In genomic region chr17:15375224-15375623, GRCm38 (mm10) we compare ENCODE assay signal across 9 mouse cellular contexts. TPM values are rescaled to one million over a fixed set of nuclear protein-coding genes. Genes with fewer than 3 reads are reported as not detected.
DNase-seq lines count a peak whose midpoint lies in the region; ATAC-seq and TF ChIP-seq lines count a peak whose summit lies in the region.
"Had no signal": no experiment of that assay in that cellular context is flagged by ENCODE, and none has a peak within 500 bp of the region (broad histone marks: within the 10 kb centered on the region; RNA-seq: fewer than 3 reads in every experiment).

No protein-coding gene starts in this region.

- H3K9ac ChIP-seq in heart, embryonic 11.5 days (ENCODE audit: low read depth, low read length), result peak overlapping the region; percentile 69
- peak overlapping the region; percentile 25; the same call in 1 of the 2 replicates for H3K9ac ChIP-seq in CH12.LX (ENCODE audit: insufficient read depth, low read depth)
- H3K9ac ChIP-seq in heart, embryonic 15.5 days, result peak overlapping the region; percentile 54
- peak overlapping the region; percentile 37 for H3K9ac ChIP-seq in liver, postnatal 0 days (replicated peaks)

- no peaks in the 10 kb centered on the region for H3K79me2 ChIP-seq in CH12.LX (replicated peaks; ENCODE audit: control insufficient read depth, extremely low read depth, insufficient read depth, poor library complexity, severe bottlenecking)

- H3K4me2 ChIP-seq in heart, embryonic 11.5 days, result peak overlapping the region; percentile 98
- peak overlapping the region; percentile 99 for H3K4me2 ChIP-seq in CH12.LX (ENCODE audit: insufficient read depth, low read depth, poor library complexity, severe bottlenecking)
- peak overlapping the region; percentile 100 for H3K4me2 ChIP-seq in heart, embryonic 15.5 days
- peak overlapping the region; percentile 87 for H3K4me2 ChIP-seq in liver, postnatal 0 days (ENCODE audit: low read depth, low read length)

- TF ChIP-seq CTCF in CH12.LX (conservative IDR thresholded peaks at IDR 0.05 in 1 of 2, IDR thresholded peaks at IDR 0.05 in 1 of 2; ENCODE audit: low read depth in 2 of 2, low read length in 2 of 2), result no peak
- no peak for TF ChIP-seq CTCF in liver, postnatal 0 days (IDR thresholded peaks at IDR 0.05; ENCODE audit: low read depth)

- H3K9me3 ChIP-seq in heart, embryonic 11.5 days (replicated peaks; ENCODE audit: control insufficient read depth, low read length), result no peaks in the 10 kb centered on the region
- no peaks in the 10 kb centered on the region for H3K9me3 ChIP-seq in CH12.LX (replicated peaks; ENCODE audit: low read length)
- no peaks in the 10 kb centered on the region for H3K9me3 ChIP-seq in heart, embryonic 15.5 days (replicated peaks)
- no peaks in the 10 kb centered on the region for H3K9me3 ChIP-seq in liver, postnatal 0 days (ENCODE audit: low read length)

- no peak for TF ChIP-seq EP300 in CH12.LX (IDR thresholded peaks at IDR 0.05; ENCODE audit: low read length)
- TF ChIP-seq EP300 in liver, postnatal 0 days (IDR thresholded peaks at IDR 0.05; ENCODE audit: low read depth), result no peak

- TF ChIP-seq RAD21 in CH12.LX (IDR thresholded peaks at IDR 0.05; ENCODE audit: low read depth, low read length), result no peak

- no peak for DNase-seq in heart, adult 9 months (ENCODE audit: low spot score in 2 of 2)
- DNase-seq in CH12.LX (ENCODE audit: extremely low read depth), result no peak
- no peak for DNase-seq in liver, postnatal 0 days
- DNase-seq in c-Kit-positive CD71-positive TER-119-positive erythroid progenitor cells, embryonic 14.5 days (ENCODE audit: low spot score), result no peak
- DNase-seq in gastrocnemius, adult 18-20 months (ENCODE audit: low spot score), result no peak
- DNase-seq in gastrocnemius, postnatal 4 days (ENCODE audit: low spot score in 2 of 2), result no peak

- dilution Hi-C loops in CH12.LX (cut with MboI; ENCODE audit: extremely low pct_ligation_motif_present, extremely low pct_unique_long_range_greater_than_20kb, low sequenced_read_pairs), result no loop called here

- H3K4me3 ChIP-seq in heart, embryonic 11.5 days (ENCODE audit: low read depth, low read length), result peak overlapping the region; percentile 62
- peak overlapping the region; percentile 45 to 72 (median 55) for H3K4me3 ChIP-seq in CH12.LX (replicated peaks in 1 of 3; ENCODE audit: low read depth in 2 of 3, low read length in 2 of 3, poor library complexity in 1 of 3)
- H3K4me3 ChIP-seq in heart, embryonic 15.5 days, result peak overlapping the region; percentile 65
- peak overlapping the region; percentile 56 for H3K4me3 ChIP-seq in liver, postnatal 0 days (ENCODE audit: low read depth, low read length)

- H3K27ac ChIP-seq in heart, embryonic 11.5 days (ENCODE audit: low read depth, low read length), result peak overlapping the region; percentile 18; the same call in 1 of the 2 replicates
- H3K27ac ChIP-seq in CH12.LX (ENCODE audit: insufficient read depth, low read depth), result no peak overlapping the region
- H3K27ac ChIP-seq in heart, embryonic 15.5 days, result peak overlapping the region; percentile 37
- H3K27ac ChIP-seq in liver, postnatal 0 days (ENCODE audit: low read depth), result peak overlapping the region; percentile 76; the same call in 1 of the 2 replicates

- H3K36me3 ChIP-seq in heart, embryonic 11.5 days (ENCODE audit: control insufficient read depth, insufficient read depth, low read length), result no peaks in the 10 kb centered on the region
- no peaks in the 10 kb centered on the region for H3K36me3 ChIP-seq in CH12.LX (replicated peaks in 1 of 2; ENCODE audit: control insufficient read depth in 1 of 2, insufficient read depth in 1 of 2, low read length in 1 of 2)
- no peaks in the 10 kb centered on the region for H3K36me3 ChIP-seq in heart, embryonic 15.5 days
- H3K36me3 ChIP-seq in liver, postnatal 0 days (replicated peaks; ENCODE audit: insufficient read depth, low read length), result no peaks in the 10 kb centered on the region

- peaks cover 76% of the 10 kb centered on the region for H3K27me3 ChIP-seq in heart, embryonic 11.5 days (ENCODE audit: control insufficient read depth, insufficient read depth, low read length)
- peaks cover 78% of the 10 kb centered on the region for H3K27me3 ChIP-seq in CH12.LX (replicated peaks)
- peaks cover 84% of the 10 kb centered on the region for H3K27me3 ChIP-seq in heart, embryonic 15.5 days
- H3K27me3 ChIP-seq in liver, postnatal 0 days (ENCODE audit: insufficient read depth, low read length), result peaks cover 50% of the 10 kb centered on the region

- peaks cover 17% of the 10 kb centered on the region for H3K4me1 ChIP-seq in heart, embryonic 11.5 days (ENCODE audit: control insufficient read depth, insufficient read depth, low read length)
- peaks cover 8 to 21% of the 10 kb centered on the region in 2 experiments for H3K4me1 ChIP-seq in CH12.LX (ENCODE audit: control insufficient read depth in 1 of 2, insufficient read depth in 2 of 2)
- peaks cover 43% of the 10 kb centered on the region for H3K4me1 ChIP-seq in heart, embryonic 15.5 days (replicated peaks)
- H3K4me1 ChIP-seq in liver, postnatal 0 days (ENCODE audit: insufficient read depth), result peaks cover 23% of the 10 kb centered on the region

- in situ Hi-C loops in CH12.LX (cut with MboI; ENCODE audit: low pct_ligation_motif_present, low pct_unique_long_range_greater_than_20kb, low sequenced_read_pairs), result no loop called here

- TF ChIP-seq POLR2A in CH12.LX (IDR thresholded peaks at IDR 0.05; ENCODE audit: low read depth, low read length), result no peak

- no peak for ATAC-seq in heart, embryonic 11.5 days (replicated peaks; ENCODE audit: insufficient number of reproducible peaks, low FRiP score, low TSS enrichment)
- no peak for ATAC-seq in heart, embryonic 15.5 days (replicated peaks; ENCODE audit: insufficient number of reproducible peaks, insufficient read depth, low FRiP score, low read depth)
- ATAC-seq in liver, postnatal 0 days, result no peak

- WGBS in heart, embryonic 11.5 days (ENCODE audit: insufficient replicate concordance), result under 1% methylated on average over 18 of the region's 18 CpGs
- 1% methylated on average over 18 of the region's 18 CpGs for WGBS in heart, embryonic 15.5 days
- WGBS in liver, postnatal 0 days (ENCODE audit: insufficient replicate concordance), result under 1% methylated on average over 18 of the region's 18 CpGs

TF ChIP-seq in CH12.LX, 34 proteins besides CTCF, POLR2A, EP300 and RAD21:
- no peak for TF ChIP-seq USF2 (conservative IDR thresholded peaks at IDR 0.05; ENCODE audit: low read depth, low read length)
- no peak for TF ChIP-seq POLR2AphosphoS2 (IDR thresholded peaks at IDR 0.05; ENCODE audit: low read depth, low read length)
- TF ChIP-seq SIN3A (IDR thresholded peaks at IDR 0.05; ENCODE audit: low read length), result no peak
- TF ChIP-seq NELFE (IDR thresholded peaks at IDR 0.05; ENCODE audit: low read depth, low read length), result no peak
- TF ChIP-seq PAX5 (IDR thresholded peaks at IDR 0.05; ENCODE audit: low read length), result no peak
- no peak for TF ChIP-seq RCOR1 (conservative IDR thresholded peaks at IDR 0.05; ENCODE audit: low read depth, low read length)
- TF ChIP-seq ZKSCAN1 (IDR thresholded peaks at IDR 0.05; ENCODE audit: borderline replicate concordance, low read depth, low read length), result no peak
- TF ChIP-seq BHLHE40 (IDR thresholded peaks at IDR 0.05; ENCODE audit: low read depth, low read length), result no peak
- no peak for TF ChIP-seq ELF1 (IDR thresholded peaks at IDR 0.05; ENCODE audit: low read depth, low read length)
- TF ChIP-seq E2F4 (IDR thresholded peaks at IDR 0.05; ENCODE audit: insufficient replicate concordance, low read depth, low read length), result no peak
- no peak for TF ChIP-seq ZNF384 (IDR thresholded peaks at IDR 0.05; ENCODE audit: low read depth, low read length)

RNA-seq across cellular contexts. Expression of gene Dll1, which starts 1.4 kb away (rescaled TPM):
- polyA plus RNA-seq in heart, embryonic 11.5 days (2014; fragmentation: Nextera tagmentation; extraction: Ambion mirVana), result 5.4 and 6.3 TPM in 2 replicates
- 0.25 TPM in 1 of 2 replicates, not detected in the other for total RNA-seq in CH12.LX (2012; rRNA removed)
- total RNA-seq in CH12.LX (2014; rRNA removed), result 0.52 and 0.68 TPM in 2 replicates
- polyA plus RNA-seq in CH12.LX (2012; ENCODE audit: insufficient read length, low read depth), result 0.14 and 0.29 TPM in 2 replicates
- polyA plus RNA-seq in heart, embryonic 15.5 days (2015; fragmentation: Nextera tagmentation; extraction: Ambion mirVana), result 4.8 and 5.2 TPM in 2 replicates
- polyA plus RNA-seq in liver, postnatal 0 days (2015; fragmentation: Nextera tagmentation; extraction: Ambion mirVana), result 1.9 and 2.6 TPM in 2 replicates
- 1 to 10 TPM; 2.2 to 4.7 TPM for total RNA-seq in gastrocnemius, adult 18-20 months (2021)
- total RNA-seq in gastrocnemius, postnatal 4 days (2021), result 10 to 100 TPM; 16.7 to 18.7 TPM
- total RNA-seq: MEL had no signal

RNA-seq across cellular contexts. Expression of gene Fam120b, which starts 20.8 kb away (rescaled TPM):
- 16.7 and 19.1 TPM in 2 replicates for polyA plus RNA-seq in heart, embryonic 11.5 days (2014; fragmentation: Nextera tagmentation; extraction: Ambion mirVana)
- total RNA-seq in CH12.LX (2012; rRNA removed) (17.8 and 19.5 TPM in 2 replicates), CH12.LX (2014; rRNA removed) (17.2 and 18.7 TPM in 2 replicates)
- 14.9 and 18.1 TPM in 2 replicates for polyA plus RNA-seq in CH12.LX (2012; ENCODE audit: insufficient read length, low read depth)
- 14.7 and 17.8 TPM in 2 replicates for polyA plus RNA-seq in heart, embryonic 15.5 days (2015; fragmentation: Nextera tagmentation; extraction: Ambion mirVana)
- 5.0 and 5.2 TPM in 2 replicates for polyA plus RNA-seq in liver, postnatal 0 days (2015; fragmentation: Nextera tagmentation; extraction: Ambion mirVana)
- total RNA-seq in gastrocnemius, adult 18-20 months (2021), result 1 to 10 TPM; 9.8 to 10.0 TPM
- total RNA-seq in gastrocnemius, postnatal 4 days (2021), result 10 to 100 TPM; 13.6 to 16.9 TPM
